Mouse (Mus musculus) left cerebral cortex, adult 18-20 months (tissue): ENCODE data around the gene Ly75. TPM values are rescaled to one million over a fixed set of nuclear protein-coding genes. Genes with fewer than 3 reads are reported as not detected.
A peak's percentile ranks its signal among the peaks of the same experiment; 100 is the strongest.

ENCODE experiments used
- DNase-seq, 2 experiments: peaks; one replicate each; pipeline ENCODE4 v3.0.0; 2021 to 2022; ENCODE audit warnings: low spot score in 2 of 2, mixed read lengths in 1 of 2
- total RNA-seq, 2 experiments: library from RNA; stranded (reverse); gene quantifications; 2 replicates each; pipeline ENCODE4 v1.2.3; 2021

The Ly75 gene
- total RNA-seq, 2 experiments from 2014 or later, result 0.56 to 0.63 TPM

DNA sequence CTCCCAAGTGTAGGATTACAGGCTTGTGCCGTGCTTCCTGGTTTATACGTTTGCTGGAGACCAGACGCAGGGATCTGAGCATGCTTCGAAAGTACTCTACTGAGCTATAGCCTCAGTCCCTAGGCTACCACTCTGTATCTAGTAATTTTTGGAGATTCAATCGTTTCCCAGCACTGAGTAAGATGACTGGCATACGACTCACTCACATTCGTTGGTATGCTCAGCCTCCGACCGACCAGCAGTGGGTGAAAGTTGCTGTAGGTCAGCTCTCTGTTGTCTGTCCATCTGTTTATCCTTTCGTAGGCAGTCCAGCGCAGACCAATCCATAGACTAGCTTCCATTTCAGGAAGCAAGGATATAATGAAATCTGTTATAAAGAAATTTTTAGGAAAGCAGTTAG, 55.5 kb downstream of the Ly75 start:
- DNase-seq, result no peak

DNA sequence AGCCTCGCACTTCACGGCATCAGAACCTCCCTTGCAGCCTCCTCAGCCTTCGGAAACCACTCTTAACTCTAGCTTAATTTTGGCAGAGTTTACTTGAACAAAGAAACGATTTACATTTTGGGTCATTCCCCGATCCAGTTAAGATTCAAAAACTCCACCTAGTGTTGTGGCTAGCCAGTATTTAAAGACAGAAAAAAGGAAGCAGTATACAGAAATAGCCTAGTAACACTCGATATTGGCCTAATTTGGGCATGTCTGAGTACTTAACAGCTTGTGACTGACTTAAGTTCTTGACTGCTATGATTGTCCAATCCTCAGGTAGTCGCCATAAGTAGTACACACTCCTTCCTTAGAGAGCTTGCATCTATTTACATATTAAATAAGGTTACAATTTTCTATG, 56.2 kb downstream of the Ly75 start:
- no peak for DNase-seq

DNA sequence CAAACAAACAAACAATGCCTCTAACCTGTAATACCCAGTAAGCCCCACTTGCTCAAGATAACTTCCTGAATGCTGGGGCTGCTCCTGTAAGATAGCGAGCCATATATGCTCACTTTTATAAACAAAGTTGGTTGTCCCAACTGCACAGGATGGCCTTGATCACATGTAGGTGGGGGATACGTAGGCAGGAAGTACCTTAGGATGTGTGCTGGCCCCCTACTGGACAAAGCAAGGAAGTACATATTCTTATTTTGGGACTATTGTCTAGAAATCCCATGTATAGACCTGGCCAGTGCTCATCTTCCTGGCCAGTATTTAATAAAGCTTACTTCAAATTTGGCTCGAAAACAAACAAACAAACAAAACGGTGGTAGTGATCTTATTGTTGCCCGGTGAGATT, 59.7 kb downstream of the Ly75 start:
- DNase-seq, result no peak

- peak in 1 of 2 experiments; percentile 4 for DNase-seq
These were observed 60.9 kb downstream of the Ly75 start for GRCm38 (mm10) chr2:60322031-60322726.

DNA sequence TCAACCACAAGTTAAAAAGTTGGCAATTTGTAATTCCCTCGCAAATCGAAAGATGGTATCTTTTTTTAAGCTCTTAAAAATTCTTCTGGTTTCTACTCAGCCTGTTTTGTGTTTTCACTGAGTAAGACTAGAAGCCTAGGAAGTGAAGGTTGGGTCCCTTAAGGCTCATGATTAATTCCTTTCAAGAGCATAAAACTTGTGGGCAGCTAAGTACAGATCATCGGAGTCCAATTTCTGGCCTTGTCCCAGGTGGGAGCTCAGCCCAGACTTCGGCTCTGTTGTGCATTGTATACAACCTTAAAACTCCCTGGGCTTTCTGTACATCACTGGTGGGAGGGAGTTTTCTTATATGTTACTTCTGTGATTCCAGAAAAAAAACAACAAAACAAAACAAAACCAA, 79.3 kb downstream of the Ly75 start:
- no peak for DNase-seq

DNA sequence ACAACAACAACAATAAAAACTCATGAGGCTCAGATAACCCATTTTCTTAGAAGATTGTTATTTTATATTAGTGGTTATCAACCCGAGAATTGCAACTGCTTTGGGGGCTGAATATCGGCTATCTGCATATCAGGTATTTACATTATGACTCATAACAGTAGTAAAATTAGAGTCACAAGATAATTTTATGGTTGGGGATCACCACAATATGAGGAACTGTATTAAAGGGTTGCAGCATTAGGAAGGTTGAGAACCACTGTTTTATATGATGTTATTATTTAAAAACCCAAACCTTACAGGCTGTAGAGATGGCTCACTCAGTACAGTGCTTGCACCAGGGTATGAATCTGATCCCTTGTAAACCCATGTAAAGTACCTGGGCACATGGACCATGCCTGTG, 83.8 kb downstream of the Ly75 start:
- DNase-seq, result no peak

DNA sequence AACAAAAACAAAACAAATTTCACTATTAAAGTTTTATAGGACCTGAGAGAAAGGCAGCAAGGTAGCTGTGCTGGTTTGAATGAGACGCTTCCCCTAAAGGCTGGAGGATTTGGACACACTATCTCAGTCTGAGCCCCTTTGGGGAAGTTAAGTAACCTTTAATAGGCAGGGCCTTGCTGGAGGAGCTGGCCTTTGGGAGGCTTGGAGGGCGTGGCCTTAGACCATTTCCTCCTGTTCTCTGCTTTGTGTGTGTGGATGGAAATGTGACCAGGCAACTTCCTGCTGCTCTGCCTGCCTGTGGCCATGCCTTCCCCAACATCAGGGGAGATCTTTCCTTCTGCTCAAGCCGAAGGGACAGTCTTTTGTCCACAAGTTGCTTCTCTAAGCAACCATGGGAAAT, 84.8 kb downstream of the Ly75 start:
- DNase-seq, result no peak

DNA sequence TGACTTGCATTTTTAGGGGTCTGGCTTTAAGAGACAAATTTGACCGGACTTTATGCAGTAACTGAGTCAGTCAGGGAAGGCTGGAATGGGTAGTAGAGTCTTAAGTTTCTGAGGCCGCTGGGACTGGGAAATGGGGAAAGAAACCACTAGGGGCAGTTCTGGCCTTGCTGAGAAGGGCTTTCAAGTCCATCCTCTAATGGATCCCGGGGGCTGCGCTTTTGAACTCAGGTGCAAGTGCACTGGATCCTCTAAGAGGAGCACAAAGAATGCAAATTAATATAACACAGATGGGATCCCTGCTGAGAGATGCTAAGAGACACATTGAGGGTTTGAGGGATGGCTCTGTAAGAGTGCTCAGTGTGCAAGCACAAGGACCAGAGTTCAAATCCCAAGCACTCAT, 91.7 kb downstream of the Ly75 start:
- no peak for DNase-seq

GRCm38 (mm10) chr2:60289451-60289850, 93.7 kb downstream of the Ly75 start:
- no peak for DNase-seq

DNA sequence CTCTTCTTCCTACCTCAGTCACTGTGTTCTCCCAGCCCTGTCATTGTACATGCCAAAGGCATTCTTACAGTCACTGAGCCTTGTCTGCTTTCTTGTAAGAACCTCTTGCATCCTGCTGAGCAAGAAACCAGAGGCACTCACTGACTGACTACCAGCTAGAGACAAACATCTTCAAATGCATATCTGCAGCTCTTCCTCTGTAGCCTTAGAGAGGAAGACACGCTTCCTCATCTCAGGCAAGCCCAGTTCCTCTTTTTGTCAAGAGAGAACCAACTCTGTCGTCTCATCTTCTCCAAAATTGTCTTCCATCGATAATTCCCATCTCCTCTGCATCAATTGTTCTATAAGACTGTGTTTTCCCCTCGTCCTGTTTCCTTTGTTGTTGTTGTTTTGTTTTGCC, 94.5 kb downstream of the Ly75 start:
- DNase-seq, result no peak

DNA sequence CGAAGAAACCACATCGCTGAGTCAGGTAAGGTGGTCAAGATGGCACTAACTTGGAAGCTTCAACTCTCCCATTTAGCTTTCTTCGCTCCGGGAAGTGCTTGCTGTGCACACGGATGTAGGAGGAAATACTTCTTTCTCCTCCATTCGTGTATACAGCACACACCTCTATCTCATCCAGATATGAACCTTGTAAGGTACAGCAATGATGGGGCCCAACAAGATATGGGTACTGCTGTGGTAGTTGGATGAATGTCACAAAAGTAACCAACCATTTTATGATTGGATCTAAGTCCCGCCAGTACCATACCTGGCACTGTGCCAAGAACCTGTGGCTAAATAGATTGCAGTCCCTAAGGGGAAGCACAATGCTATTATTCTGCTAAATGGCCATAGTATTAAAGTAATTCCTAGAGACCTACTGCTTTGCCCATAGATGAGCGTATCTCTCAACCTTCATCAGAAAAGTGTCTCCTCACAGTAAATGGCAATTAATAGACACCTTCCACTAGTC, 97.9 kb downstream of the Ly75 start:
- no peak for DNase-seq

DNA sequence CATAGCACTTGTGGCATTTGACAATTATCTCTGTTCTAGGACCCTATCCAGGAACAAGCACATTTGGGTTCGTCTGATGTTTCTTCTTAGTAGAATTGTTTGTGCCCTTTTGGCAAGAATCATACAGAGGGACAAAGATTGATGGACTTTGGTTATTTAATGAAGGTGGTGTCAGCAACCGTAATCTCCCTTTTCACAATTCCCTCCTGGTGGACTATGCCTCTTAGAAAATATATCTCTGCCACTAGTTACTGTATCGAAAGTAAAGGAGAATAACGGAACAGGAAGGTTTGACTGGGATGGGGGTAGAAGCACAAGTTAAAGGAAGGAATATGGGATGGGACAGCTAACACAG, 98.7 kb downstream of the Ly75 start, which contains the start of gene Cd302:
Cd302 (minus strand) TSS at position 22 of the 355 bp plus-strand sequence.
- DNase-seq, result no peak

GRCm38 (mm10) chr2:60283751-60284466, 99.2 kb downstream of the Ly75 start:
- peak; percentile 78 to 88 for DNase-seq

DNA sequence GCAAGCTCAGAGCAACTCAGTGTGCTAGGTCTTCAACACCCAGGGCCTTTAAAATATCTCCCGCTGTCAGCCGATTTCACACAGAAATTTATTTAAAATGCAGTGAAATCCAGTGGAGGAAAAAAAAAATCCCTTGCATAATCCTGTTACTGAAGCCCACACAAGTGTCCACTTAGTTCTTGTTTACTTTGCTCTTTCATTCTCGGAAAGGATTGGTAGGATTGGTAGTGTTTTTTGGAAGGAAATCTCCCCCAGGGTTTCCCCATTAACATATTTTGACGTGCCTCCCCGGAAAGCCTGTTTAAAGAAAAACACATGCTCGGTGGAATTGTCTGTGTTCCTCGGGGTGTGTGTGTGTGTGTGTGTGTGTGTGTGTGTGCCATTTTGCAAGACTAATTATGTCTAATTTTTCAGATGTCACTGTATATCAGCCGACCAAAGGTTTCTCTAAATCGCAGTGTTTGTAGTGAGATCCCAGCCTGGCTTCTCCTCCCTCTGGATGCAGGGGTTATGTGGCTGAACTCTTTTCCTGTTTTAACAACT, 99.8 kb downstream of the Ly75 start:
- peak in 1 of 2 experiments; percentile 17 for DNase-seq

GRCm38 (mm10) chr2:60282625-60283024, 100.5 kb downstream of the Ly75 start:
- no peak for DNase-seq

GRCm38 (mm10) chr2:60278627-60279026, 104.5 kb downstream of the Ly75 start:
- DNase-seq, result no peak

DNA sequence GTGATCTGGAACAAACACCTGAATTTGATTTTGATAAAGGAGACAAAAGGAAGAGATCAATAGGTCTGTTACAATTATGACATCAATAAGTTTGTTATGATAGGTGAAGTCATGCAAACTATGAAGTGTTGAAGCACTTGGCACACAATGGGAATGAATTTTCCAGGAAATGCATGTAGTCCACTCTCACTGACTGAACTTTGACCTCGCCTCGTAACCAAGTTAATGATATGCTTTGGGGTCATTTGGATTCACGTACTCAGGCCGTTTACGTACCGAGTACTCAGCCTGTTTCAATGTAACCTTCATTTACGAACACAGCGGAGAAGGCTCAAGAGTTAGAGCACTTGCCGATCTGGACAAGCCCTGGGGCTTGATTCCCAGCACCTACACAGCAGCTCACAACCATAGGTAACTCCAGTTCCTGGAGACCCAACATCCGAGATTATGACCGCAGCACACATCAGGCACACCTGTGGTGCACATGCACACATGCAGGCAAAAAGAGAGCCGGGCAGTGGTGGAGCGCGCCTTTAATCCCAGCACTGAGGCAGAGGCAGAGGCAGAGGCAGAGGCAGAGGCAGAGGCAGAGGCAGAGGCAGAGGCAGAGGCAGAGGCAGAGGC, 113.1 kb downstream of the Ly75 start:
- DNase-seq, result no peak

DNA sequence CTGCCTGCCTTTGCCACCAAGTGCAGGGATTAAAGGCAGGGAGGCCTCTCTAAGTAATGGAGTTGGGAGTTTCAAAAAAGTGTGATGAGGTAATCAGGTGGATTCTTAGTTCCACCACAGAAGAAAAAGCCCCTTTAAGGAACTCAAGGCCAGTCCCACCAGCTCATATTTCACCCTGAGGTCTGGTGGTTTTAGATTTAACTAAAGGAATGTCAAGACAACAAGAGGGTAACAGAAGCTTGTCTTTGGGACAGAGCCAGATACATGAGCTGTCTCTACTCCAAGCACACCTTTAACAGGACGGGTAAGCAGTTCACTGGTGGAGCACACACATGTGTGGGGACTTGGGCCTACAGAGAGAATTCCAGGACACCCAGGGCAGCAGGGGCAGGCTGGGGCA, 115.5 kb downstream of the Ly75 start:
- no peak for DNase-seq

GRCm38 (mm10) chr2:60260621-60261350, 122.3 kb downstream of the Ly75 start:
- no peak for DNase-seq

GRCm38 (mm10) chr2:60259186-60259585, 123.9 kb downstream of the Ly75 start:
- DNase-seq, result no peak

DNA sequence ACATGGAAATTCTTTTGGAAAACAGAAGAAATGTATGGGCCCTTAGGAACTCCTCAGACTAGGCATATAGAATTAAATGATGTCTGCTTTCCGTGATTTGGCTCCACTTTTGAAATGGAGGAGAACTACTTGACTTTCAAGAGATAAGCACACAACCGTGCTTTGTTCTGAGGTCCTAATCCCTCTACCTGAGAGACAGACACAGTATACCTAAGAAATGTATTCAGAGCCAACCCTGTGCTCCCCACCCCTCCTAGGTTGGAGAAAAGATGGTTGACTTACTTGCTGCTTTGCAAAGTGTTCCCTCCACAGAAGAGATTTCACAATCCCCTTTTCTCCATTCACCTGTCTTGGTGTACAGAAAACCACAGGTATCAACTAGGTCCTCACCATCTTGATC, 126.4 kb downstream of the Ly75 start:
- no peak for DNase-seq
